Mouse (Mus musculus) heart, postnatal 10 days (tissue): Measurements from ENCODE around the gene Tigar. TPM values are rescaled to one million over a fixed set of nuclear protein-coding genes. Genes with fewer than 3 reads are reported as not detected.

Experiments
- DNase-seq, 2 experiments: peaks; one replicate each; pipeline ENCODE4 v3.0.0; 2021
- intact Hi-C: fragments of 180-260 bp; cut with DNase I; formaldehyde crosslinking; loops from one replicate; pipeline ENCODE4 v1.15.1; 2025
- total RNA-seq, 2 experiments: library from RNA; stranded (reverse); gene quantifications; 2 replicates each; pipeline ENCODE4 v1.2.3; 2021

Gene Tigar
- 10 to 100 TPM; 38.8 to 40.4 TPM for total RNA-seq

DNA sequence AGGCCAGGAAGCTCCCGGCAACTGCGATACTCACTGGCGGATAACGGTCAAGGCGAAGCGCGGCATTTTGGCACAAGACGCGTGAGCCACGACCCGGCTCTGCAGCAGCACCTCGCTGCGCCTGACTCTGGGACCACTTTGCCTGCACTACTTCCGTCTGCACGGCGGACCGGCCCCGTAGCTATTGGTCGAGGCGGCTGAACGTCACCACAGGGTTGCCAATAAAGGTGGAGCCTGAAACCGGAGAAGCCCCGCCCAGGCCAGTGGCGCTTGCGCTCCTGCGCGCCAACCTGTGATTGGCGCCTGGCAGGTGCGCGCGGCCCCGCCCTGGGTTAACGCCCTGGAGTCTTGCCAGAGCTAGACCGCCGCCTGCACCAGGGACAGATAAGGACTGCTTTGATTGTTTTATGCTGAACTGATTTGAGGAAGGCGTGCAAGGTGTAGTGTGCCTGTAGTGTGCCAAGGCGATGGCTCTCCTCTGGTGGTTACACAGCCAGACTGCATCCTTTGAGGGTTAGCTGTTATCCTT, at the start of gene Tigar:
Tigar (minus strand) TSS at position 156 of the 529 bp plus-strand sequence.
- intact Hi-C loops, result no loop called here
- DNase-seq, result peak; percentile 94 to 97

DNA sequence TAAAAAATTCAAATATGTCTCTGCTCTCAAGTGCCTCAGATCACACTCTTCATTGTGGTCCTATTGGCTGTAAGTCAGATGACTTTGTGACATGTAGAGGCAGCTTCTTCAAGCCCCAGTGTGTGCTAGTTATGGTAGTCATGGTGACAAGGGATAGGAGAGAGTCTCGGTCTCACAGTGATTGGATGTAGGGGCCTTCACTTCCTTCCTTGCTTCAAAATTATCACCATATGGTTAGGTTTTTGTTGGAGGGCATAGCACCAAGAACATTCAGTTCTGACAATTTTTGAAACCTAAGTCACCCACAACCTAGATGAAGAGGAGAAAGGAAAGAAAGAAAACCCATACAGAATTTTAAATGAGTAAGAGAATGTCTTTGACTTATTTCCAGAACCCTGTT, 48.0 kb upstream of the Tigar start:
- intact Hi-C loops, result no loop called here
- DNase-seq, result no peak

DNA sequence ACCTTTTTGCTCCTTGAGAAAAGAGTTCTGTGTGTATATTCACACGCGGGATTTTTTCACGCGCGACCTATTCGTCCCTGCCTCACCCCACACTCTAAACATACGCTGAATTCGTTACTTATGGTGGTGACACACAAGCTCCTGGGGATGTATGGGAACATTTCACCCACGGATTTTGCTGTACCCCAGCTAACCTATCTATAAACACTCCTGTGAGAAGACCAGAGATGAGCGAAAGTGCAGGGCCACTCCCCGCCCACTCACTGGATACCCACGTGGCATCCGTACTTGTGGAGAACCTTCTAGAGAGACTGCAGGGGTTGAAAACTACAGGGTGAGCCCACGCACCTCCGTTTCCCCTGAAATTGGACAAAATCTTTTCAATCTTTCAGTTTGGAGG, 46.1 kb upstream of the Tigar start:
- DNase-seq, result peak; percentile 48 to 54
- intact Hi-C loops, result no loop called here

DNA sequence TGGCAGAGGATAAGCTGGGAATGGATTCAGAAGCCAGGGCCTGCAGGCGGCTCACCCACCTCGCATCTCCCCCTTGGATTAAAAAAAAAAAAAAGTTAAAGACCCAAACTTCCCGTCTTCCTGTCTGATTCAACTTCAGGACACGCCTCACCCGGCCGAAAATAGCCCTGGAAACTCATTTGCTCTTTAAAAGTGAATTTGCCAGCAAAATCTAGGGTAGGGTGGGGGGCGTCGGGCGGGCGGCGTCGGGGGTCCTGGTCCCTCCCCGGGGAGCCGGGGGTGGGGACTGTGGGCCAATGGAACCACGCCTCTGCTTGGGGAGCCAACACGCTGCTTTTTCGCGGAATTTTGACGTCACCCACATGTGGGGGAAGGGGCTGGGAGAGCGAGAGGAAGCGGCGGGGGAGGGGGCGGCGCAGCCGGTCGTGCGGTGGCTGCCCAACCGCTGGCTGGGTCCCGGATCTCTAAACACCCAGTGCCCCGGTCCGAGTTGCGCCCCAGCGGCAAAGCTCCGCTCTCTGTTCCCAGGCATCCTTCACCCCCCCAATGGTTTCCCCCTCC, 45.4 kb upstream of the Tigar start:
- intact Hi-C loops, result no loop called here
- DNase-seq, result peak; percentile 84

DNA sequence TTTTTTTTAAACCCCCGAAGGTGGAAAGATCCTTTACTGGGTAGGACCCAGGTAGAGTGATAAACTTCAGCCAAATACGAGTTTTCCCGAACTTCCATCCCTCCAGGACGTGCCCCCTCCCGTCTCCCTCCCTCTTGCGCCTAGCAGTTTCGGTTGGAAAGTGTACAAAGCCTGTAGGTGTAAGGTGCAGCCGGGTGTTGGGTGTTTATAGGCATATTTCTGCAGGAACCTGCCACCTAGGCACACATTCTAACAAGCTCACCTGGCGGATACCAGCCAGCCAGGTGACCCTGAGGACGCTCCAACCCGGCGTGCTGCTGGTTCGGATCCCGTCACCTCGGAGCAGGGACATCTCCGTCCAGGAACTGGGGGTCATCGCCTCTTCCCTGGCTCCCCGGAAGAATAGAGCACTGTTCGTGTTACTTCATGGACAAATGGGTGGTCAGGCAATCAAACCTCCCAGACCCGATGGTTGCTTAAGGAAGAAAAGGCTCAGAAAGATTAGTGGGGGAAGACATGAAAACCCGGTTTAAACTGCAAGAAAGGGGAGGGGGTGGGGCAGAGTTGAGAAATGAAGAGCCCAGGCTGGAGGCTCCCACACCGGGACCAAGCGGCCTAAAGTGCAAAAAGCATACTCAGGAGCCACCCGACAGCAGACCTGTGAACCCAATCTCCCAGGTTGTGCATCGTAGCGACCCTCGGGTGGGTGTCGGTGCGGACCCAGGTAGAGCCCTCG, 44.8 kb upstream of the Tigar start:
- DNase-seq, result peak; percentile 27 to 37
- intact Hi-C loops, result no loop called here

DNA sequence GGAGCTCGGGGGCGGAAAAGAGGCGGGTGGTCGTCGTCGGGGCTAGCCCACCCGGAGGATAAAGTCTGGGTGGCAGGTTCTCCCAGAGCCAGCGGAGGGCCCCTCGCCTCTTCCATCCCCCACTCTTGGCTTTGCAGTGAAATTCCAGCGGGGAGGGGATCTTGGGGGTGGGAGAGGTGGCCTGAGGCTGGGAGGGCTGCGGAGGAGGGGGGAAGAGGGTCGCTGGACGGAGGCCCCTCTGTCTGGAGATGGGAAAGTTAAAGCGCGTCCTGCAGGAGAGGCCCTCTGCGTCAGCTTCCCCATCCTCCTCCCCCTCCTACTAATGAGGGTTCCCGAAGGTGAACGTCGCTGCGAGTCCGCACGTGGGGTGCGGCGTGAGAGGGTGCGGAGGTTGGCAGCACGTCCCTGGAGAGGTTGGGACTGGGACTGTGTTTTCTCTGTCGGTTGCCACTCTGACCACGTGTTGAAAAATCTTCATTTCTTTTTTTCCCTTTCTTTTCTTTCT, 44.0 kb upstream of the Tigar start:
- intact Hi-C loops, result no loop called here
- DNase-seq, result peak; percentile 54 to 55

DNA sequence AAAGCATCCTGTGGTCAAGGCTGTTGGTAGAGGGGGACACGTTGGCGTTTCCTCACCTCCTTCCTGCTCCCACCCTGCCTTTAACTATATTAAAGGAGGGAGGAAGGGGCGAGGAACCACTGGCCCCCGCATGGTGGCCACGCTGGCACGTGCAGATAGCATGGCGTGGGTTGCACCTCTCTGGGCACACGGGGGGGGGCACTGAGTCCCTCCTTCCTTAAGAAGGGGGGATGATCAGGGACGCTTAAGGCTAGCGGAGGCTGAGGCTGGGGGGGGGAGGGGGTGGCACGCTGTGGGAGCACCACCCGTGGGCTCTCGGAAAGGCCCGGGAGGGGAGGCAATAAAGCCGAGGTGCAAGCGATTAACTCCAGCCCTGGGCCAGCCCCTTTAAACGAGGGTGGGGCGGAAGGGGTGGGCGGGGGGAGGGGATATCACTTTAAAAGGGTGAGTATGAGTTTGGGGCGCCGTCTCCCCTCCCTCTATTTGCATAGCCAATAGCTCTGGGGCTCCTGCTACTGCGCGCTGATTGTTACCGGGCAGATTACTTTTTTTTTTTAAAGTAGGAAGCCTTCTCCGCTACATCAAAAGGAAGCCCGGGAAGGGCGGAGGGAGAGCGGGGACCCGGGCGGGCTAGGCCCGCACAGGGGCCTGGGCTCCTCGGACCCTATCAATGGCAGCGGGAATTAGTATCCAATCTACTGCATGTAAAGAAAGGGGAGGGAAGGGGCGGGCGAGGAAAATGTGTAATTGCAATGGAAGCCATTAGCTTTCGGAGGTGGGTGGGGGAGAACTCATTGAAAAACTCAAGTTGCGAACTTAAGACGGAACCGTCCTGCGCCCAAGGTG, 43.0 kb upstream of the Tigar start, which contains the start of gene Ccnd2:
Ccnd2 (minus strand) TSS at position 88 of the 846 bp plus-strand sequence.
- peak; percentile 80 to 84 for DNase-seq
- intact Hi-C loops, result no loop called here

DNA sequence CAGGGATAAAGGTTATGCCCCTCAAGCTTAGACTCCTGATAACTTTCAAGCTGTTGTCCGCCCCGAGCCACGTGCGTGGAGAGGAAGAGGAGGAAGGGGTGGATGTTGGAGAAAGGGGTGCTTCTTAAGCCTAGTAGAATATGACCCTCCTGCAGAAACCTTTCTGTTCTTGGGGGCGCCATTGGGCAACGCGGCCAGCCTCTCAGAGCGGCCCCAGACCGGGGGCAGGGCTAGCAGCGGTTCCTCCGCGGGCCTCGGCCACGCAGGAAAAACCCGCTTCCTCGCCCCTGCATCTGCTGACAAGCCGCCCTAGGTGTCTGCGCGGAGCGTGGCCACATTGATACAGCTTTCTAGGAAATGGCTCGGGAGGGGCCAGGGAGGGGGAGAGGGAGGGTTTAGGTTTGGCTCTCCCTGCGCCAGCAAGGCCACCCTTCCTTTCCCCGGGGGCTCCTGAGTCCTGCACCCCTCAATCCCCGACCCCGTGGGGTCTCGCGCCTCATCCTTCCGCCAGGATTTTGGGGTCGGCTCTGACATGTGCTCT, 42.3 kb upstream of the Tigar start:
- intact Hi-C loops, result no loop called here

DNA sequence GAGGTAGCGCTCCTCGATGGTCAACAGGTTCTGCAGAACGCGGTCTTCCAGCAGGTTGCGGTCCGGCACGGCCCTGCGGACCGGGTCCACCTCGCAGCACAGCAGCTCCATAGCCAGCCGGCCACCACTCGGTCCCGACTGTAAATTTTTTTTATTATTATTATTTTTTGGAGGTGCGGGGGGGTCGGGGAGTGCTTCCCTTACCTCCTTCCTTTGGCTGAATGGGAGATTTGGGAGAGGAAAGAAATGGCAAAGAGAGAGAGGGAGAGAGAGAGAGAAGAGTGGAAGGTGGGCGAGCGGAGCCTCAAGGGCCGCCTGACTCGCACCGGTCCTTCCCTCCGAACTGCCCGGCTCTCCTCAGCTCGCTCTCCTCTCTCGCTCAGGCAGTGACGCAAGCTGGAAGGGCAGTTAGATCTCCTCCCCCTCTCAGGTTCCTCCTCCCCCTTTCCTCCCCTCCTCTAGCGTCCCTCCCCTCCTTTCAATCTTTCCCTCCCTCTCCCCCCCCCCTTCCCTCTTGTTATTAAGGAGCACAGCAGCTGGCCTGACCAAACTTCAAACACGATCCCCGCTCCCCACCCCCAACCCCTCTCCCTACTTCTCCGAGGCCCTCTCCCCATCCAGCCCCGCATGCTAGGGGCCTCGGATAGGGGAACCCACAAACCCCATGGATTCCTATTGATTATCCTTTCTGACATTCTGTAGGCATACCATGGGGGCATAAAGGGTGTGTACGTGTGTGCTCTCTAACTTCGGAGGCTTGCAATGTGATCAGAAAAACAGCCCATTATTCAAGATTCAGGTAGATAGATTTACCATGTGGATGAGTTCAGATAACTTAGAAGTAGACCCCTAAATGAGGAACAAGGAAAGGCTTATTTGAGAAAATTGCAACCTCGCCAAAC, 41.6 kb upstream of the Tigar start:
- intact Hi-C loops, result no loop called here
- peak; percentile 84 to 86 for DNase-seq

More for the DNA sequence above, 42.3 kb upstream of the Tigar start:
- DNase-seq, result peak; percentile 61 to 63

DNA sequence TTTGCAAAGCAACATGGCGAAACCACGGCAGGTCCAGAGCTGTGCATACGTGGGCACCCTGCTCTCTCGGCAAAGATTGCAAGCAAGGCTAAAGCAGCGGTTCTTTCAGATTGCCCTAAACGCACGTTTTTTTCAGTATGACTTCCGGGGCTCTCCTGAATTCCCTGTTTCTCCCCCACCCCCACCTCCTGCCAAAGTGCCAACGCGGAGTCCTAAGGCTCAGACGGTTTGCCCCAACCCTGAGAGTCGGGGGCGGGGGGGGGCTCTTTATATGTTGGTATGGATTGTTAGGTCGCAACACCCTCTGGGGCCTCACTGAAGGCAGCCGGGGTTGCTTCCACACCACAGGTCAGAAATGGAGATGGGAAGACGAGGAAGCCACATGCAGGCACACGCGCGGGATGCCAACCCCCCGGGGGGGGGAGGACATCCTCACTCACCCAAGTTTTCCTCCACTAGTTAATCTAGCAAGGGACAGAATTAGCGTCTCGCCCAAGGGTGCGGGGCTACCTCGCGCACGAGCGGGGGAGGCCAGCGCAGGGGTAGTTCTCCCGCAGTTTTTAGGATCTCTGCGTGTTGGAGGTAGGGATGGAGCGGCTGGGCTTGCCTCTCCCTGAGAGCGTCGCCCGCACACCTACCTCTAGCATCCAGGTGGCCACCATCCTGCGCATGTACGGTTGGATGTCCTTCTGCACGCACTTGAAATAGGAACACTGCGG, 40.7 kb upstream of the Tigar start:
- peak; percentile 55 to 59 for DNase-seq
- intact Hi-C loops, result loop anchor here (2.0 to 5.0 kb wide), 2 partner anchors 227 to 297 kb away; partner anchors contain the start of gene Parp11

DNA sequence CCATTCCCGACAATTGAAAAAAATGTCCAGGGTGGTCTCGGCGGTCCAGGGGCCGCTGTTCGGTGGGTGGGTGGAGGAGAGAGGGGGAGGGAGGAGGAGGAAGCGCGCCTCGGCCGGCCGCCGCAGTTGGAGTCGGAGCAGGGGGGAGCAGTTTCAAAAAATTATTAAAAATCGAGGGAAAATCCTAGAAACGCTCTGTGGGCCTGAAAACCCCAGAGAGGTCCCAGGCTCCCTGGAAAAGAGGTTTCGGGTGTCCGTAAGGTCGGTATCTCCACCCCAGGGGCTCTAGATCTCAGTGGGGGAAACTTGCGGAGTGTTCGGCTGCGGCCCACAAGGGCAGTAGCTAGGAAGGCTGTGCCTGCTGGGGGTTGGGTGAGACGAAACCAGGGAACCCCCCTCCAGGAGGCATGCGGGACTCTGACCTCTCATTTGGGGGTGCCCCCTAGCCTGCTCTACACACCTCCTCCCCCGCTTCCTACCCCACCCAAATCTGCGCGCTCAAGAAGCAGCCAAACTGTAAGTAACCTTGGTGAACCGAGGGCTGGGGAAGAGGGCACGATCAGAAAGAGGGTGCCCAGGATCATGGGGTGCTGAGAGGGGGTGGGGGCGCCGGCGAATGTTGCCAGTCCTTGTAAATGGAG, 40.1 kb upstream of the Tigar start:
- intact Hi-C loops, result loop anchor here (2.0 to 5.0 kb wide), 2 partner anchors 228 to 297 kb away; partner anchors contain the start of gene Parp11
- DNase-seq, result peak; percentile 60

DNA sequence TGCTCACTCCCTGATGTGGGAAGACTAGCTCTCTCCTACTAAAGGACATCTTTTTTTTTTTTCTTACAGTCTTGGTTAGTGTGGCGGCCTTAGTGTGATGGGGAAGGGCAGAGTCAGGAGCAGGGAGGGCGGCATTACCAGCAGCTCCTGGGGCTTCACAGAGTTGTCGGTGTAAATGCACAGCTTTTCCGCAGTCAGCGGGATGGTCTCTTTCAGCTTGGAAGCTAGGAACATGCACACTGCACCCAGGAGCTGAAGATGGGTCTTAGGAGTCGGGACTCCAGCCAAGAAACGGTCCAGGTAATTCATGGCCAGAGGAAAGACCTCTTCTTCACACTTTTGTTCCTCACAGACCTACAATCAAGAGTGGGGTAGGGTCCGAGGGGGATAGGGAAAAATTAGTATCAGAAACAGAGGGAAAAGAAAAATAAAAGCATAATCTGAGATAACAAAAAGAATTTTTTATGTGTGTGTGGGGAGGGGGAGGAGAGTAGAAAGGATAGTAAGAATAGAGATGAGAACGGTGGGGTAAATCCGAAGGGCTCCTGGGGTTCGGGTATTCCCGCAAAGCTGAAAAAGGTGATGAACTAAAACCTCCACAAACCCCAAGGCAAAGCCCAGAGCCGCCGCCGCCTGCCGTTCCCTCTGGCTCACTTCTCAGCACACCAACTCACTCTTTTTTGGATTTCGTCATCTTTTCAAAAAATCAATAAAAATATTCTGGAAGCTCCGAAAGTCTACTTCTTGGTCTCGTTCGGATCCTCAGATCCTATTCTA, 39.4 kb upstream of the Tigar start:
- intact Hi-C loops, result loop anchor here (2.0 to 5.0 kb wide), 2 partner anchors 229 to 298 kb away; partner anchors contain the start of gene Parp11
- DNase-seq, result peak; percentile 54 to 55

DNA sequence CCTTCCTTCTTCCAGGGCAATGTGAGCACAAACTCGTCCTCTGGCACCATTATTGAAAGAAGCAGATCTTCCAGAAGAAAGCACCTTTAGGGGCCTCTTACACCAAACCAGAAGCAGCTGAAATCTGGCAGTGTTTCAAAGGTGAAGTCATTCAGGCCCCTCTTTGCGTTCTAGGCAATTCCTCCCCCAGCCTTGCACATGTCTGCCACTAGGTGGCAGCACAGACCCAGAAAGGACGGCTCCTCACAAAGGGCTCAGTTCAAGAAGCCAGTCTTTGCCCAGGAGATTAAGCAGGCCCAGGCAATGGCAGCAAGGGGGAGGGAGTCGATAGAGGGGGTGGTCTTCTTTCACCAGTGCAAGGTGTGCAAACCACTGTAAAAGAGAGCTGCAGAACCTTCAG, 38.3 kb upstream of the Tigar start:
- intact Hi-C loops, result loop anchor here (1.0 to 5.0 kb wide), 5 partner anchors 127 to 299 kb away; partner anchors contain the start of gene Parp11
- peak; percentile 92 to 95 for DNase-seq

DNA sequence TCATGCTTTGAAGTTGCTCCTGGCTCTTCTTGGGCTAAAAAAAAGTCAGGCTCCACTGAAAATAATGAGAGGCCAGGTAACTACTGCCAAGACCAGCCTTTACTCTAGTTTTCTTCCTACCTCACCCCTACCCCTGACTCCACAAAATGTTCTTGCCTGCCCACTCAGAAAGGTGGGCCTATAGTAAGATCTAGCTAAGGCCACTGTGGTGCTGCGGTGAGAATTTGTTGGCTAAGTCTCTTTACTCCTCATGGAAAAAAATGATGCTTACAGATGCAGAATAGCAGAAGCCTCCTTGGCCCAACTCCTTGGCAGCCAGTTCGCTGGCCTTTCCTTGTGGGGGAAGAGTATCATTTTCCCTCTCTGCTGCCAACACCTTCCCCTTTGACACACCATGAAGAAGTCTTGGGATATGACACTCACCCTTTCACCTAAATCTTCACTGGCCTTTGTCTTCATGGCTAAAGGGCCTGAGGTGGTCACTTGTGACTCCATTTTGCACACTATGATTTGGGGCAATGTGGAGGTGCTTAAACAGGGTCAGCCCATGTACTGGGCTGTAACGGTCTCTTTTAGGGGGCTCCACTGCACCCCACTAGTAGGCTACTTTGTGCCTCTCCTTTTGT, 37.1 kb upstream of the Tigar start:
- intact Hi-C loops, result loop anchor here (2.0 to 5.0 kb wide), 2 partner anchors 128 to 231 kb away; no protein-coding TSS in a partner anchor
- no peak for DNase-seq

DNA sequence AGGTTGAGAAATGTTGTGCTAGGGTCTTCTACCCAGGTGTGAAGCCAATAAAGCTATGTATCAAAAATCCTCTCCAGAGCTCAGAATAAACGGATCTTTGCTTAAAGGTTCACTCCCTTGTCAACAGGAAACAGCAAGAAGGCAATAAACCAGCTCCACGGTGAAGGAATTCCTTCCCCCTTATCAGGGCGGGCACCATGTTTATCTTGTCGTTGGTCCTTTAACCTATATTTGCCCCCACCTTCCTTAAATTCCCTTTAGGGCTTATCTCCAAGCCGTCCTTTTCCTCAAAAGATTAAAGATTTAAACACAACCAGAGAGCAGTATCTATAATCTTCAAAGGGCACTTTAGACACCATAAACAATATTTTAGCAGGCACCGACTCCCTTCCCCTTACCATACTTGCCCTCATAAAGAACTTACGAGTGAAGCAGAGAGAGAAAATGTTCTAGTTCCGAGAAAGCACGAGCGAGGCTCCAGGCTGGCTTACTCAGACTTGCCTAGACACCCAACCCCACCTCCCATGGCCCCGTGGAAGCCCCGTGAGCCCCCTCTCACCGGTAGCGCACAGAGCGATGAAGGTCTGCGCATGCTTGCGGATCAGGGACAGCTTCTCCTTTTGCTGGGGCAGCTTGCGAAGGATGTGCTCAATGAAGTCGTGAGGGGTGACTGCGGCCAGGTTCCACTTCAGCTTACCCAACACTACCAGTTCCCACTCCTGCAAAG, 36.3 kb upstream of the Tigar start:
- no peak for DNase-seq
- intact Hi-C loops, result loop anchor here (2.0 to 5.0 kb wide), 2 partner anchors 129 to 232 kb away; no protein-coding TSS in a partner anchor
